Mouse (Mus musculus): Measurements from ENCODE around the gene Wdr70. TPM values are rescaled to one million over a fixed set of nuclear protein-coding genes. Genes with fewer than 3 reads are reported as not detected.

The Wdr70 gene
- polyA plus RNA-seq (2012; rRNA removed) = 8.6 and 9.0 TPM in 2 replicates

GRCm38 (mm10) chr15:8098774-8099749 is at the start of gene Wdr70:
TSS of gene Wdr70 (minus strand) at chr15:8099209.

DNA sequence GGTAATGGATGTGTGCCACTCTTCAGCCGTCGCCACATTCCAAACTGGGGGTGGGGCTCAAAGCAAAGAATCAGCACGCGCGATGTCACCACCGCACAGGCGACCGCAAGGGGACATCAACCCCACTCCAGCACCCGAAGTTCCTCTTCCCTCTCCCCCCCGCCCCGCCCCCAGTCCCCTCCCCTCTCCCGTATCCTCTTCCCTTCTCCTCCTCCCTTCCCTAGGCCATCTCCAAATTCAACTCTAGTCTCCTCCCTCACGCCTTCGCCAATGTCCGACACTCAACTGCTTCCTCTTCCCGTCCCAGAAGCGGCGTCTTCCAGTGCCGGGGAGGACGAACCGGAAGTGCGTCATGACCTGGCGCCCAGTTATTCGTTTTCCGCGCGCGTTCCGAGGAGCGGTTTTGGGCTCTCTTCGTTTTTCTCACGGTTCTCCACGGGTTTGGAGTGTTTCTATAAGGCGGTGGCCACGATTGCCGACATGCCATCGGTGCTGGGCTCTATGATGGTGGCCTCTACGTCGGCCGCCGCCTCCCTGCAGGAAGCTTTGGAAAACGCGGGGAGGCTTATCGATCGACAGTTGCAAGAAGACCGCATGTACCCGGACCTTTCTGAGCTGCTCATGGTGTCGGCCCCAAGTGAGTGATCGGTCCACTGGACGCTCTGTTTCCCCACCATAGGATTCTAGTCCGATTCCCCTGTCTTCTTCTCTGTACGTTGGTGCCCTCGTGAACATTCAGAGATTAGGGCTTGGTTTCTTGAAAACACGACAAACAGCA is 10.1 kb upstream of the Wdr70 start, which contains the start of gene Nup155:
Nup155 (plus strand) TSS at position 308 of the 778 bp plus-strand sequence.

Other genes starting within 250 kb of the Wdr70 start
- 7.0 and 8.8 TPM in 2 replicates for gene Nup155, start 10.1 kb upstream of the Wdr70 start, polyA plus RNA-seq (2012; rRNA removed)
- gene Cplane1, start 69.9 kb upstream of the Wdr70 start, polyA plus RNA-seq (2012; rRNA removed) = 4.7 and 4.8 TPM in 2 replicates

All from ovary, adult 2 months (tissue).